Mouse (Mus musculus) lung, postnatal 0 days (tissue): ENCODE data around the gene Mrpl23.

Experiments
- CTCF ChIP-seq: IDR thresholded peaks from 2 replicates; pipeline ENCODE4 v1.5.1; 2016; ENCODE audit warnings: antibody characterized with exemption, mild to moderate bottlenecking
- EP300 ChIP-seq: IDR thresholded peaks from 2 replicates; pipeline ENCODE4 v1.6.1; 2016; ENCODE audit warnings: antibody characterized with exemption, mild to moderate bottlenecking, control low read depth

DNA sequence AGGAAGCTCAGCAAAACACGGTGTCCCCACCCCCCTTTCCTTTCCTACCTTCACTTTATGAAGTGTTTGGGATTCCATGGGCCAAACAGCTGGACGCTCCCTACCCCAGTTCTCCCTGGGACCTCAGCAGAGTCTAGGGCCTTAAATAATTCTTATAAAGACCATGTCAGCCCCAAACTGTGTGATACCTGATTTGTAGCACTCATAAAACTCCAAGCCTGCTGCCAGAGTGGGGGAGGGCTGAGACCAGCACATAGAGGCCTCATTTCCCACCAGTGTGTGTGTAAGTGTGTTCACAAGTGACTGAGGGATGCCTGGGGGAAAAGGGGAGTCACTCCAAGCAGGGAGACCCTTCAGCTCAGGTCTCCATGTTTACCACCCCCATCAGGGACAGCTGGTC lies 15.4 kb downstream of the Mrpl23 start:
- TF ChIP-seq EP300 (no peak), CTCF (no peak)
